Mouse (Mus musculus) kidney, postnatal 4 days (tissue): ENCODE data around the gene Fscb.

Source experiments
- DNase-seq, 2 experiments: peaks; one replicate each; pipeline ENCODE4 v3.0.0; 2021; ENCODE audit warnings: mixed read lengths in 2 of 2

Fscb gene

GRCm38 (mm10) chr12:64474590-64474989, at the start of gene Fscb:
Gene Fscb (minus strand): TSS chr12:64474690.
- DNase-seq: no peak

GRCm38 (mm10) chr12:64516775-64517174, 42.3 kb upstream of the Fscb start:
- no peak for DNase-seq

DNA sequence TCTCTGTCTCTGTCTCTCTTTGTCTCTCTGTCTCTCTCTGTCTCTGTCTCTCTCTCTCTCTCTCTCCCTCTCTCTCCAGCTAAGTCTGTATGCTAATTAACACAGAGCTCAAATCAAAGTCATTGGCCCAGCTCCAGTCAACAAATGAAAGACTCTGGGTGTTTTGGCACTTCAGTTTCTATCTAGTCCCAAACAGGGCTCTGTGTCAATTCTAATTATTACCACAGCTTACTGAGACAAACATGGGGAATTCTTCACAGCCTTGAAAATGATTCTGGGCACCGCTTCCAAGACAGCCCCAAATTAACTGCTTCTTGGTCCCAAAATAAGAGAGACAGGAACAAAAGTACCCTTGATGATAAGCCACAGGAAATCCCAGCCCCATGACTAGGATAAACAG, 38.9 kb upstream of the Fscb start:
- DNase-seq: no peak

GRCm38 (mm10) chr12:64497706-64498105, 23.2 kb upstream of the Fscb start:
- DNase-seq: no peak

- no peak for DNase-seq
Observed at GRCm38 (mm10) chr12:64473615-64474014, 875 bp downstream of the Fscb start.

DNA sequence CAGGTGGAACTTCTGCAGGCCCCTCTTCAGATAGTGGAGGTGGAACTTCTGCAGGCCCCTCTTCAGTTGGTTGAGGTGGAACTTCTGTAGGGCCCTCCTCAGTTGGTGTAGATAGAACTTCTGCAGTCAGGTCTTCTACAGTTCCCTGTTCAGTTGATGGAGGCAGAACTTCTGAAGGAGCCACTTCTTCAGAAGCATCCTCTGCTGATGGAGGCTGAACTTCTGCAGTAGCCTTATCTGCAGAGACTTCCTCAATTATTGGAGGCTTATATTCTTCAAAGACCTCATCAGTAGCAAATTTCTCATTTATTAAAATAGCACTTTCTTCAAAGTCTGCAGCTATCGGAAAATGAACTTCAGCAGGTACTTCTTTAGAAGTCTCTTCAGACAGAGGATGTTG, 1.4 kb downstream of the Fscb start:
- DNase-seq: no peak

DNA sequence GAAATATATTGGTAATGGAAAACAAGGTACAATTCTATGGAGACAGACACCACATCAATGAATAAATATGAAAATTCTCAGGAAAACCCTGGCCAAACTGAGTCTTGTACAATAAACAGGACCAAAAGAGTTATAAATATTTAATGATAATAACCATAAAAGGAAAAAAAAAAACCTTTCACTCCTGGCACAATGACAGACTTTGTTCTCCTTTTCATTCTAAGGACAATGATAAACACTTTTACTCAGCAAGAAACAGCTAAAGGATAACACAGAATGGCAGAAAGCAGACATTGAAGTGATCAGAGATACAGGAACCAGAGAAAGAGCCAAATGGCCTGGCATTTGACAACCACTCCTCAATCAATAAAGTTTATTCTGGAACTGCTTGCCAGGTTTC, 19.3 kb downstream of the Fscb start:
- no peak for DNase-seq

GRCm38 (mm10) chr12:64449911-64450310, 24.6 kb downstream of the Fscb start:
- DNase-seq: no peak

DNA sequence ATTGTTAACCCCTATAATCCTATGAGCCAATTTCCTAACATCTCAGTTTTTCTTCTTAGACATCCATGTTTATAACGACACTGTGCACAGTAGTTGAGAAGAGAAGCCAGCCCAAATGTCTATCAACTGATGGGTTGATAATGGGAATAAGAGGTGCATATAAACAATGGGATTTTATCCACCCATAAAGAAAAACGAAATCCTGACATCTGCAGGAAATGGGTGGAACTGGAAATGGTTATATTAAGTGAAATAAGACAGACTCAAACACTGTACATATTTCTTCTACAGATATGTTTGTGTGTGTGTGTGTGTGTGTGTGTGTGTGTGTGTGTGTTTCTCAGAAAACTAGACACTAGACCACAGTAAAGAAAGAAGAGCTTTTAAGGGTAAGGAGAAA, 37.8 kb downstream of the Fscb start:
- no peak for DNase-seq
